Mouse (Mus musculus) embryonic facial prominence, embryonic 14.5 days (tissue): ENCODE data around the gene Hoxb5. TPM values are rescaled to one million over a fixed set of nuclear protein-coding genes. Genes with fewer than 3 reads are reported as not detected.

Experiments
- ATAC-seq: fragments of 200-750 bp; cut with Nextera tagmentation; 2 replicates; pipeline ENCODE4 v1.8.0; 2017; ENCODE audit warnings: low read depth, moderate number of reproducible peaks, moderate TSS enrichment
- DNase-seq: peaks from one replicate; pipeline ENCODE4 v3.0.0-alpha.2; 2015; ENCODE audit warnings: low spot score
- H3K27ac ChIP-seq: fragments of 300-500 bp; sonication (generic); replicated peaks from 2 replicates; pipeline ENCODE4 v1.5.1; 2014; ENCODE audit warnings: low read depth, mild to moderate bottlenecking, low read length, moderate library complexity
- H3K27me3 ChIP-seq: fragments of 300-500 bp; sonication (generic); replicated peaks from 2 replicates; pipeline ENCODE4 v1.6.1; 2014; ENCODE audit warnings: low read length; ENCODE audit not compliant: control insufficient read depth, insufficient read depth
- H3K36me3 ChIP-seq: fragments of 300-500 bp; sonication (generic); 2 replicates; pipeline ENCODE4 v1.6.1; 2014; ENCODE audit warnings: low read length, mixed read lengths; ENCODE audit not compliant: control insufficient read depth, insufficient read depth
- H3K4me1 ChIP-seq: fragments of 300-500 bp; sonication (generic); 2 replicates; pipeline ENCODE4 v1.6.1; 2014; ENCODE audit warnings: antibody characterized with exemption, low read length; ENCODE audit not compliant: control insufficient read depth, insufficient read depth
- H3K4me2 ChIP-seq: fragments of 300-500 bp; sonication (generic); 2 replicates; pipeline ENCODE4 v1.6.1; 2014; ENCODE audit warnings: low read depth, mild to moderate bottlenecking, low read length, moderate library complexity, mixed read lengths
- H3K4me3 ChIP-seq: fragments of 300-500 bp; sonication (generic); 2 replicates; pipeline ENCODE4 v1.5.1; 2014; ENCODE audit warnings: low read depth, mild to moderate bottlenecking, low read length
- H3K9ac ChIP-seq: fragments of 300-500 bp; sonication (generic); 2 replicates; pipeline ENCODE4 v1.6.1; 2014; ENCODE audit warnings: low read depth, mild to moderate bottlenecking, low read length, moderate library complexity, mixed read lengths
- H3K9me3 ChIP-seq: fragments of 300-500 bp; sonication (generic); 2 replicates; pipeline ENCODE4 v1.6.1; 2016; ENCODE audit warnings: low read length; ENCODE audit not compliant: control insufficient read depth
- WGBS: fragments of 180-500 bp; shearing (Covaris S2); extraction: QIAGEN DNeasy Blood & Tissue Kit; methylation state at CpG from one replicate; pipeline ENCODE4 v1.1.7; 2014; 5-methylcytosine and 5-hydroxymethylcytosine counted together
- microRNA counts: library from miRNA; unstranded; fragments of <30 nt; microRNA quantifications from one replicate; lab custom pipeline; 2017
- microRNA-seq: library from miRNA; unstranded; fragments of <30 nt; microRNA quantifications from one replicate; pipeline ENCODE4, GENCODE M21; 2016; ENCODE audit warnings: borderline number of aligned reads
- polyA plus RNA-seq: library from polyadenylated mRNA; unstranded; fragments of >200 nt; fragmentation: Nextera tagmentation; extraction: Ambion mirVana; gene quantifications from 2 replicates; pipeline ENCODE4 v1.2.1, GENCODE M21; 2014

The Hoxb5 gene
- polyA plus RNA-seq, 1 experiment from 2014 or later: 1.8 TPM

DNA sequence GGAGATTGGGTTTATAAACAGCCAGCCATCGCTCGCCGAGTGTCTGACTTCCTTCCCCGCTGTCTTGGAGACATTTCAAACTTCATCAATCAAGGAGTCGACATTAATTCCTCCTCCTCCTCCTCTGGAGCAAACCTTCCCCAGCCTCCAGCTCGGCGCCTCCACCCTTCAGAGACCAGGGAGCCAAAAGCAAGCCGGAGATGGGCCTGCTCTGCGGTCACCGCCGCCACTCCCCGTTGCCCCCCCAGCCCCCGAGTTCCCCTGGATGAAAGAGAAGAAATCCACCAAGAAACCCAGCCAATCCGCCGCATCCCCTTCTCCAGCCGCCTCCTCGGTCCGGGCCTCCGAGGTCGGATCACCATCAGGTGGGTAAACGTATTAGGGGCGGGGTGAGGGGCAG is 48.7 kb downstream of the Hoxb5 start:
- Histone ChIP-seq H3K9me3 (no peaks in the 10 kb centered on the region), H3K27me3 (peaks cover 93% of the 10 kb centered on the region), H3K4me1 (no peaks in the 10 kb centered on the region), H3K27ac (peak overlapping the region; percentile 67; the same call in 1 of the 2 replicates), H3K4me2 (peak overlapping the region; percentile 50; the same call in 1 of the 2 replicates), H3K9ac (peak overlapping the region; percentile 62; the same call in 1 of the 2 replicates), H3K4me3 (peak overlapping the region; percentile 37), H3K36me3 (no peaks in the 10 kb centered on the region)
- under 1% methylated on average over 22 of the region's 22 CpGs for WGBS
- ATAC-seq (no peak), DNase-seq (peak; percentile 17)

GRCm38 (mm10) chr11:96352691-96353521 is 49.8 kb downstream of the Hoxb5 start:
- ATAC-seq: 0 out of 2 replicates have a peak, but pooled peaks have one; percentile 33
- Histone ChIP-seq H3K4me1 (no peaks in the 10 kb centered on the region), H3K36me3 (no peaks in the 10 kb centered on the region), H3K9me3 (no peaks in the 10 kb centered on the region), H3K27me3 (peaks cover 96% of the 10 kb centered on the region), H3K4me3 (peak overlapping the region; percentile 37), H3K9ac (peak overlapping the region; percentile 62), H3K4me2 (peak overlapping the region; percentile 50; the same call in 1 of the 2 replicates), H3K27ac (peak overlapping the region; percentile 67; the same call in 1 of the 2 replicates)
- DNase-seq: peak; percentile 12
- 1% methylated on average over 49 of the region's 75 CpGs for WGBS

DNA sequence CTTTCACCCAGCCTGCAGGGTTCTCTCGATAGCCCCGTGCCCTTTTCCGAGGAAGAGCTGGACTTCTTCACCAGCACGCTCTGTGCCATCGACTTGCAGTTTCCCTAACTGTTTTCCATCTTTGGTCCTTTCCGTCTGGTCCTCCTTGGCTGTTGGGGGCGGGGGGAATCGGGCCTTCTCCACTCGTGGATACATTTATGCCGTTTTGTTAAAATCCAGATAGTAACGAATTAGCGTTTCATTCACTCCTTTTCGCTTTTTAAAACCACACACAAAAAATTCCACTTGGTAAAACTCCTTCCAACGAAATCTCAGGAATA is 50.3 kb downstream of the Hoxb5 start:
- peak overlapping the region; percentile 37 for H3K4me3 ChIP-seq
- H3K9me3 ChIP-seq: no peaks in the 10 kb centered on the region
- peak overlapping the region; percentile 62 for H3K9ac ChIP-seq
- peak overlapping the region; percentile 67; the same call in 1 of the 2 replicates for H3K27ac ChIP-seq
- H3K4me1 ChIP-seq: no peaks in the 10 kb centered on the region
- peak overlapping the region; percentile 50; the same call in 1 of the 2 replicates for H3K4me2 ChIP-seq
- no peaks in the 10 kb centered on the region for H3K36me3 ChIP-seq
- no peak for ATAC-seq
- H3K27me3 ChIP-seq: peaks cover 96% of the 10 kb centered on the region
- 2% methylated on average over 14 of the region's 14 CpGs for WGBS
- no peak for DNase-seq

DNA sequence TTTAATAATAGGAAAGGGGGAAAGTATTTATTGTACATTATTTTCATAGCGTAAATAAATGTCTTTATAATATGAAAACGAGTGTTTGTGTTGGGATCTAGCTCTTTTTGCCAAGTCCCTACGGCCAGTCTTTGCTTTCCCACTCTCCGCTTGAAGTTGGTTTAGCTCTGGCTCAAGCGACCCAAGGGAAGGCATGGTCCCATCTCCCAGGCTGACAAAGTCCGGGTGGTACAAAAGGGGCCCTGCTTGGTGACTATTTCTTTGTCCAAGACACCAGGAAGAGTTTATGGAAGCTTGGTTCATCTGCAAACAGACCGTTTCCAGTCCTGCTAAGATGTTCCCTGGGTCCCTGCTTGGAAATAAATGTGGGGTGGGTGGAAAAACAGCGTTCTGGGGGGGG is 50.8 kb downstream of the Hoxb5 start:
- peak overlapping the region; percentile 56; the same call in 1 of the 2 replicates for H3K9ac ChIP-seq
- no peaks in the 10 kb centered on the region for H3K9me3 ChIP-seq
- no peak overlapping the region; the same call in 1 of the 2 replicates for H3K27ac ChIP-seq
- ATAC-seq (no peak), DNase-seq (no peak)
- no peaks in the 10 kb centered on the region for H3K36me3 ChIP-seq
- peak overlapping the region; percentile 50; the same call in 1 of the 2 replicates for H3K4me2 ChIP-seq
- no peaks in the 10 kb centered on the region for H3K4me1 ChIP-seq
- WGBS: 5% methylated on average over 8 of the region's 8 CpGs
- H3K4me3 ChIP-seq: peak overlapping the region; percentile 29; the same call in 1 of the 2 replicates
- H3K27me3 ChIP-seq: peaks cover 96% of the 10 kb centered on the region

- no peak for ATAC-seq
- Histone ChIP-seq H3K9ac (peak overlapping the region; percentile 56; the same call in 1 of the 2 replicates), H3K27ac (no peak overlapping the region; the same call in 1 of the 2 replicates), H3K36me3 (no peaks in the 10 kb centered on the region), H3K9me3 (0 out of 2 replicates have a peak, but pooled peaks cover under 1% of the 10 kb centered on the region), H3K27me3 (peaks cover 94% of the 10 kb centered on the region), H3K4me3 (peak overlapping the region; percentile 29), H3K4me1 (no peaks in the 10 kb centered on the region), H3K4me2 (peak overlapping the region; percentile 50)
- DNase-seq: peak; percentile 41
- under 1% methylated on average over 25 of the region's 25 CpGs for WGBS
These were observed 51.2 kb downstream of the Hoxb5 start for GRCm38 (mm10) chr11:96354376-96354775.

DNA sequence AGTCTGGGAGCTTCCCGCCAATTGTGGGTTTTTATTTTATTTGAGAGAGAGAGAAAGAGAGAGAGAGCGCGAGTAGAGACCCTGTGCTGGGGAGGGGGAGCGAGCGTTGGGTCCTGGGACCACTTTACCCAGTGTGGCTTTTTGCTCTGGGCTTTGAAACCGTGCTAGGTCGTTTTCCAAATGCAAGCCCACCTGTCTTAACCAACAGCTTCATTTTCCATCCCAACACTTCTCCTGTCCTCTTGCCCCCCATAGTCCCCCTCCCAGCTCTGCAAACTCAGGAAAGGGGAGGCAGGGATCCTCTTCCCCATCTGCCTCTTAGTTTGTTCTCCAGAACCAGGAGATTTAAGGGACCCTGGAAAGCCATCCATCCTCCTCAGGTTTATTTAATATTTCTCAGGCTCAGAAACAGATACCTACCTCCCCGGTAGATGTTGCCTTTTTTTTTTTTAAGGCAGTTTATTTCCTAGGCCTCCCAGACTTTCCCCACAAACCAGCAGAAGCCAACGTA is 51.7 kb downstream of the Hoxb5 start:
- 4% methylated on average over 9 of the region's 9 CpGs for WGBS
- no peaks in the 10 kb centered on the region for H3K36me3 ChIP-seq
- no peaks in the 10 kb centered on the region for H3K4me1 ChIP-seq
- peaks cover 94% of the 10 kb centered on the region for H3K27me3 ChIP-seq
- 0 out of 2 replicates have a peak, but pooled peaks cover 5% of the 10 kb centered on the region for H3K9me3 ChIP-seq
- H3K27ac ChIP-seq: no peak overlapping the region; the same call in 1 of the 2 replicates
- ATAC-seq (no peak), DNase-seq (no peak)
- peak overlapping the region; percentile 50 for H3K4me2 ChIP-seq
- H3K9ac ChIP-seq: peak overlapping the region; percentile 56; the same call in 1 of the 2 replicates
- peak overlapping the region; percentile 29 for H3K4me3 ChIP-seq

MicroRNAs within 50 kb of the gene (microRNA counts, 519-probe panel; counts per million panel counts)
- microRNA mmu-miR-10a (lab: Ali Mortazavi, UCI): 2,755 counts per million, percentile 60 among the panel's probes with 10 or more counts
- 19.3 counts per million for microRNA mmu-miR-196a (lab: Ali Mortazavi, UCI)

Small RNA genes lying within 50 kb of the gene (microRNA-seq; reads per million reads assigned to microRNA genes)
- gene Mir10a (2,832 reads per million, percentile 85 among the genes with 10 or more reads in this experiment), gene Mir196a-1 (0.50 reads per million)

Other genes with a start within 250 kb of the Hoxb5 start
- gene Ube2z, start 237.9 kb upstream of the Hoxb5 start, polyA plus RNA-seq: 39.5 and 40.6 TPM in 2 replicates
- 764 and 777 TPM in 2 replicates for gene Atp5g1, start 227.7 kb upstream of the Hoxb5 start, polyA plus RNA-seq
- 0.47 TPM in 1 of 2 replicates, not detected in the other for gene Calcoco2, start 191.4 kb upstream of the Hoxb5 start, polyA plus RNA-seq
- 0.30 and 0.96 TPM in 2 replicates for gene Ttll6, start 169.6 kb upstream of the Hoxb5 start, polyA plus RNA-seq
- not detected in 2 replicates for gene Hoxb13, start 109.0 kb upstream of the Hoxb5 start, polyA plus RNA-seq
- 0.10 TPM in 1 of 2 replicates, not detected in the other for gene Hoxb9, start 31.9 kb upstream of the Hoxb5 start, polyA plus RNA-seq
- not detected in 2 replicates for gene Hoxb8, start 21.4 kb upstream of the Hoxb5 start, polyA plus RNA-seq
- gene Hoxb7, start 16.7 kb upstream of the Hoxb5 start, polyA plus RNA-seq: 0.39 and 0.42 TPM in 2 replicates
- 0.22 and 0.97 TPM in 2 replicates for gene Hoxb6, start 10.9 kb upstream of the Hoxb5 start, polyA plus RNA-seq
- 0.62 and 0.70 TPM in 2 replicates for gene Hoxb4, start 14.9 kb downstream of the Hoxb5 start, polyA plus RNA-seq
- 0.81 and 1.1 TPM in 2 replicates for gene Hoxb3, start 20.0 kb downstream of the Hoxb5 start, polyA plus RNA-seq
- gene Hoxb2, start 47.2 kb downstream of the Hoxb5 start, polyA plus RNA-seq: 7.5 and 8.9 TPM in 2 replicates
- gene Hoxb1, start 62.4 kb downstream of the Hoxb5 start, polyA plus RNA-seq: 0.13 TPM in 1 of 2 replicates, not detected in the other
- gene Skap1, start 161.3 kb downstream of the Hoxb5 start, polyA plus RNA-seq: 1.5 and 2.3 TPM in 2 replicates